Mouse (Mus musculus) liver, adult 2 months (tissue): ENCODE data around the gene Thbs4. TPM values are rescaled to one million over a fixed set of nuclear protein-coding genes. Genes with fewer than 3 reads are reported as not detected.

Experiments
- DNase-seq: peaks from one replicate; pipeline ENCODE4 v3.0.0-alpha.2; 2011; ENCODE audit warnings: low read depth, low spot score; ENCODE audit errors: extremely low read depth
- H3K27ac ChIP-seq: fragments of 200-500 bp; replicated peaks from 2 replicates; pipeline ENCODE4 v1.5.1; 2012; ENCODE audit warnings: low read depth, mild to moderate bottlenecking, control low read depth, inconsistent platforms, low read length; ENCODE audit not compliant: insufficient read depth
- H3K27me3 ChIP-seq: fragments of 200-500 bp; 2 replicates; pipeline ENCODE4 v1.6.1; 2012; ENCODE audit warnings: mild to moderate bottlenecking, moderate library complexity, low read length, inconsistent platforms; ENCODE audit not compliant: control insufficient read depth, insufficient read depth
- H3K36me3 ChIP-seq: fragments of 200-500 bp; 2 replicates; pipeline ENCODE4 v1.6.1; 2012; ENCODE audit warnings: low read length, inconsistent platforms; ENCODE audit not compliant: control insufficient read depth, insufficient read depth
- H3K4me1 ChIP-seq: fragments of 200-500 bp; 2 replicates; pipeline ENCODE4 v1.6.1; 2011; ENCODE audit warnings: low read length; ENCODE audit not compliant: control insufficient read depth, insufficient read depth
- H3K4me3 ChIP-seq: fragments of 200-500 bp; 2 replicates; pipeline ENCODE4 v1.5.1; 2011; ENCODE audit warnings: low read depth, mild to moderate bottlenecking, control low read depth, low read length, moderate library complexity; ENCODE audit not compliant: insufficient read depth
- H3K79me2 ChIP-seq: fragments of 200-500 bp; 2 replicates; pipeline ENCODE4 v1.6.1; 2012; ENCODE audit warnings: inconsistent platforms, mild to moderate bottlenecking, low read length, moderate library complexity; ENCODE audit not compliant: control insufficient read depth, insufficient read depth
- H3K9ac ChIP-seq: fragments of 200-500 bp; 2 replicates; pipeline ENCODE4 v1.6.1; 2012; ENCODE audit warnings: low read depth, mild to moderate bottlenecking, control low read depth, inconsistent platforms, low read length
- CTCF ChIP-seq: fragments of 200-500 bp; IDR thresholded peaks from 2 replicates; pipeline ENCODE4 v1.5.1; 2011; ENCODE audit warnings: low read depth, low read length, control low read depth
- POLR2A ChIP-seq: fragments of 200-500 bp; IDR thresholded peaks from 2 replicates; pipeline ENCODE4 v1.6.1; 2011; ENCODE audit warnings: low read length, control low read depth; ENCODE audit not compliant: insufficient read depth; ENCODE audit errors: extremely low read depth
- WGBS: fragments of 180-500 bp; shearing (Covaris S2); methylation state at CpG from one replicate; pipeline ENCODE4 v1.1.7; 2018; 5-methylcytosine and 5-hydroxymethylcytosine counted together
- polyA plus RNA-seq: library from polyadenylated mRNA; depleted of rRNA; stranded (reverse); fragments of >200 nt; gene quantifications from 2 replicates; pipeline ENCODE4 v1.2.3, GENCODE M21; 2012
- total RNA-seq: library from RNA; depleted of rRNA; stranded (reverse); fragments of >200 nt; gene quantifications from 2 replicates; pipeline ENCODE4 v1.2.3, GENCODE M21; 2014

Thbs4 gene
- total and polyA plus RNA-seq, 2 experiments: 0.04 to 0.09 TPM

DNA sequence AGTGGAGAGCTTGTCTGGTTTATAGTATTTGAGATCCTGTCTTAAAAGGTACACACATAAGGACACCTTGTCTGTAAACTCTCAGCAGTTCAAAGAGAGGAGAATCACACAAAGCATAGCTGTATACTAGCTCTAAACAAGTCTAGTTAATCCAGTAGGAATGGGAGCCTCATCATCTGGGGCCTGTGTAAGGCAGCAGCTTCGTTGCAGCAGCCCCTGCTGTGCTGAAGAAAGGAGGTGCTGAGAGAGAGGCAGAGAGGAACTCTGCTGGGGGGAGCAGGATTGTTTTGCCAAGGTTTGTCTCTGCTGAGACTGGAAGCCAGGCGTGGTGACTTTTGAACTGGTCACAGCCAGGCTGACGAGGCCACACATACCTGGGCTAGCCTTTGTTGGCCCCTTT lies 85.1 kb downstream of the Thbs4 start:
- Histone ChIP-seq H3K4me3 (no peak overlapping the region), H3K36me3 (0 out of 2 replicates have a peak, but pooled peaks cover 1% of the 10 kb centered on the region), H3K27ac (no peak overlapping the region), H3K4me1 (peaks cover 8% of the 10 kb centered on the region), H3K79me2 (no peaks in the 10 kb centered on the region), H3K27me3 (no peaks in the 10 kb centered on the region), H3K9ac (no peak overlapping the region)
- TF ChIP-seq POLR2A (no peak), CTCF (no peak)
- DNase-seq: peak; percentile 45
- WGBS: 47% methylated on average over 3 of the region's 3 CpGs

DNA sequence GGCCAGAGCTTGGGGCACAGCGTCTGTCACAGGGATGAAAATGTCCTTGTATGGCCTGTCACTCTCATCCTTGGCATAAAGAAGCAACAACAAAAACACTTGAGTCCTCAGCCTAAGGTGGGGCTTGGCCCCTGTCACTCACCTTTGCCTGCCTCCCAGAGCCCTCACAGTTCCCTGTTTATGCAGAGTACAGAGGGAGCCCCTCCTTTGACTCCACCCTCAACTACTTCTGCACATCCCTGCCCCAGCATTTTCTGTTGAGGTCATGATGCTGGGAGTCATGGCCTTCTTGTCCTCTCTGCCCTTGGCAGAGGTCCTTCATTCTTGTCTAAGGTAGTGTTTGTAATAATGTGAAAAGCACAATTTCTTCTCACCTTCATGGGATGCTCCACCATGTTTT lies 86.2 kb downstream of the Thbs4 start:
- Histone ChIP-seq H3K27ac (no peak overlapping the region), H3K79me2 (no peaks in the 10 kb centered on the region), H3K4me3 (no peak overlapping the region), H3K36me3 (0 out of 2 replicates have a peak, but pooled peaks cover 1% of the 10 kb centered on the region), H3K27me3 (no peaks in the 10 kb centered on the region), H3K9ac (no peak overlapping the region), H3K4me1 (peaks cover 8% of the 10 kb centered on the region)
- TF ChIP-seq CTCF (no peak), POLR2A (no peak)
- WGBS: 95% methylated on average over 1 of the region's 1 CpGs
- no peak for DNase-seq

DNA sequence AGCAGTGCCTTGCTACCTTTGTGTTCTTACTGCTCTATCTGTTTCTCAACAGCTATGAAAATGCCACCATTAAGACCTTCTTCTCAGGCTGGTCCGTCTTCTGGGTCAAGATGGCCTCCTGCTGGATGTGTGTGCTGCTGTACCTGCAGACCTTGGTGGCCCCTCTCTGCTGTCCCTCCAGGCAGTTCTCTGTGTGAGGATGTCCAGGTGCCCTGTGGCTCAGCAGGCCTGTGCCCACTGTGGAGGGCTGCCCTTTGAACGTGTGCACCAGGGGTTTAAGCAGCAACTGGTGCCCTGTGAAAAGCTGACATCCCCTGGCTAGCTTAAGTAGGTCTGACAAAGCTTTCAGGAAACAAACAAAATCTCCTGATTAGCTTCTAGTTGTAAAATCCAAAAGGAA lies 86.7 kb downstream of the Thbs4 start:
- DNase-seq: no peak
- Histone ChIP-seq H3K27ac (no peak overlapping the region), H3K27me3 (no peaks in the 10 kb centered on the region), H3K4me3 (no peak overlapping the region), H3K36me3 (0 out of 2 replicates have a peak, but pooled peaks cover 1% of the 10 kb centered on the region), H3K9ac (no peak overlapping the region), H3K4me1 (peaks cover 8% of the 10 kb centered on the region), H3K79me2 (no peaks in the 10 kb centered on the region)
- WGBS: 85% methylated on average over 2 of the region's 2 CpGs
- TF ChIP-seq POLR2A (no peak), CTCF (no peak)

- TF ChIP-seq POLR2A (no peak), CTCF (no peak)
- H3K4me3 ChIP-seq: no peak overlapping the region
- no peaks in the 10 kb centered on the region for H3K79me2 ChIP-seq
- peaks cover 7% of the 10 kb centered on the region for H3K4me1 ChIP-seq
- WGBS: 18% methylated on average over 9 of the region's 9 CpGs
- no peak overlapping the region for H3K9ac ChIP-seq
- peak; percentile 88 for DNase-seq
- peak overlapping the region; percentile 66 for H3K27ac ChIP-seq
- no peaks in the 10 kb centered on the region for H3K27me3 ChIP-seq
- 0 out of 2 replicates have a peak, but pooled peaks cover 1% of the 10 kb centered on the region for H3K36me3 ChIP-seq
Observed at GRCm38 (mm10) chr13:92706342-92707061, 88.1 kb downstream of the Thbs4 start.

DNA sequence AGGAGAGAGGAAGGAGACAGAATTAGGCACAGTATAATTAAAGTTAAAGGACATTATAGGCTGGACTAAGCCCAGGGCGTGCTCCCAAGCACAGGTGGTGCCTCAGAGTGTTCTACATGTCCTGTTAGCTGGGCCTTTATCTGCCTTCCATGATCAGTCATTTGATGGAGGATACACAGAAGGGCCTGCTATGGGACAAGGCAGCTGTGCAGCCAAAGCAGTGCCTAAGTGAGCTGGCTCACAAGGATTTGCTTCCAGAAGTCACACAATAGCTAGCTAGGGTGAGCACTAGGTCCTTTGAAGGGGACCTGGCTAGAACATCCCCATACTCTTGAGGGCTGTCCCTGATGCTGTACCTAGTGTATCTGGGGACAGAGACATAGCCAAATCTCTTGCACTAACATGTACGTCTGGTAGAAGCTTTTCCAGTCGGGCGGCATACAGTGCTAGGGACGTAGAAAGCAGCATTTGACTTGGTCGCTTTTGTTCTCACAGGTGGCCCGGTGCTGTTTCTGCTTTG lies 89.5 kb downstream of the Thbs4 start:
- TF ChIP-seq CTCF (no peak), POLR2A (no peak)
- Histone ChIP-seq H3K9ac (no peak overlapping the region), H3K27ac (no peak overlapping the region), H3K4me1 (peaks cover 7% of the 10 kb centered on the region), H3K27me3 (no peaks in the 10 kb centered on the region), H3K79me2 (no peaks in the 10 kb centered on the region), H3K36me3 (0 out of 2 replicates have a peak, but pooled peaks cover 1% of the 10 kb centered on the region), H3K4me3 (no peak overlapping the region)
- WGBS: 98% methylated on average over 7 of the region's 7 CpGs
- DNase-seq: no peak

GRCm38 (mm10) chr13:92704189-92704588 lies 90.4 kb downstream of the Thbs4 start:
- TF ChIP-seq CTCF: no peak
- TF ChIP-seq POLR2A: no peak
- Histone ChIP-seq H3K9ac (no peak overlapping the region), H3K36me3 (0 out of 2 replicates have a peak, but pooled peaks cover 1% of the 10 kb centered on the region), H3K4me3 (no peak overlapping the region), H3K4me1 (peaks cover 10% of the 10 kb centered on the region), H3K27me3 (no peaks in the 10 kb centered on the region), H3K27ac (no peak overlapping the region), H3K79me2 (no peaks in the 10 kb centered on the region)
- no peak for DNase-seq
- WGBS: 91% methylated on average over 7 of the region's 7 CpGs
